Mouse (Mus musculus) neural tube, embryonic 12.5 days (tissue): Measurements from ENCODE around the gene Prdx2. TPM values are rescaled to one million over a fixed set of nuclear protein-coding genes. Genes with fewer than 3 reads are reported as not detected.

Source experiments
- ATAC-seq: fragments of 200-750 bp; cut with Nextera tagmentation; 2 replicates; pipeline ENCODE4 v1.8.0; 2017; ENCODE audit warnings: low read depth, mild to moderate bottlenecking, moderate TSS enrichment, moderate library complexity; ENCODE audit not compliant: low FRiP score
- H3K27ac ChIP-seq: fragments of 300-500 bp; sonication (generic); 2 replicates; pipeline ENCODE4 v1.5.1; 2016
- H3K27me3 ChIP-seq: fragments of 300-500 bp; sonication (generic); replicated peaks from 2 replicates; pipeline ENCODE4 v1.6.1; 2016; ENCODE audit warnings: mild to moderate bottlenecking
- H3K36me3 ChIP-seq: fragments of 300-500 bp; sonication (generic); 2 replicates; pipeline ENCODE4 v1.6.1; 2016; ENCODE audit warnings: mild to moderate bottlenecking
- H3K4me1 ChIP-seq: fragments of 300-500 bp; sonication (generic); 2 replicates; pipeline ENCODE4 v1.6.1; 2016
- H3K4me2 ChIP-seq: fragments of 300-500 bp; sonication (generic); replicated peaks from 2 replicates; pipeline ENCODE4 v1.6.1; 2016; ENCODE audit warnings: mild to moderate bottlenecking
- H3K4me3 ChIP-seq: fragments of 300-500 bp; sonication (generic); 2 replicates; pipeline ENCODE4 v1.5.1; 2016
- H3K9ac ChIP-seq: fragments of 300-500 bp; sonication (generic); 2 replicates; pipeline ENCODE4 v1.6.1; 2016; ENCODE audit warnings: mild to moderate bottlenecking
- H3K9me3 ChIP-seq: fragments of 300-500 bp; sonication (generic); 2 replicates; pipeline ENCODE4 v1.6.1; 2016; ENCODE audit warnings: mild to moderate bottlenecking
- WGBS: fragments of 180-500 bp; shearing (Covaris S2); methylation state at CpG from one replicate; pipeline ENCODE4 v1.1.7; 2016; 5-methylcytosine and 5-hydroxymethylcytosine counted together
- polyA plus RNA-seq: library from polyadenylated mRNA; unstranded; fragments of >200 nt; fragmentation: Nextera tagmentation; extraction: Ambion mirVana; gene quantifications from 2 replicates; pipeline ENCODE4 v1.2.1, GENCODE M21; 2016

Prdx2 gene
- polyA plus RNA-seq, 1 experiment from 2014 or later, result 1,247 TPM

DNA sequence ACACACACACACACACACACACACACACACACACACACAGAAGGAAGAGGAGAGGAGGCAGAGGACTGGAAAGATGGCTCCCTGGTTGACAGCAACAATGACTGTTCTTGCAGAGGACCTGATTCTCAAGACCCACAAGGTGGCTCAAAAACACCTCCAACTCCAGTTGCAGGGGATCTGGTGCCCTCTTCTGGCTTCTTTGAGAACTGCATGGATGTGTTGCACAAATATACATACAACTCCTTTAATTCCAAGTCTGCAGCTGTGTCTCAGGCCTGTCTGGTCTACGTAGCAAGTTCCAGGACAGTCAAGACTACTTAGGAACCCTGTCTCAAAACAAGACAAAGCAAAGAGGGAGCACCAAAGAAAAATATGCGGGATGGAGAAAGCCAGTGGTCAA, 12.6 kb upstream of the Prdx2 start:
- H3K4me1 ChIP-seq, result no peaks in the 10 kb centered on the region
- no peak overlapping the region for H3K9ac ChIP-seq
- no peak overlapping the region for H3K4me2 ChIP-seq
- H3K9me3 ChIP-seq, result no peaks in the 10 kb centered on the region
- 52% methylated on average over 2 of the region's 2 CpGs for WGBS
- peaks cover 24% of the 10 kb centered on the region for H3K36me3 ChIP-seq
- H3K4me3 ChIP-seq, result no peak overlapping the region
- peaks cover 14% of the 10 kb centered on the region; the same call in 1 of the 2 replicates for H3K27me3 ChIP-seq
- ATAC-seq, result no peak
- H3K27ac ChIP-seq, result no peak overlapping the region

DNA sequence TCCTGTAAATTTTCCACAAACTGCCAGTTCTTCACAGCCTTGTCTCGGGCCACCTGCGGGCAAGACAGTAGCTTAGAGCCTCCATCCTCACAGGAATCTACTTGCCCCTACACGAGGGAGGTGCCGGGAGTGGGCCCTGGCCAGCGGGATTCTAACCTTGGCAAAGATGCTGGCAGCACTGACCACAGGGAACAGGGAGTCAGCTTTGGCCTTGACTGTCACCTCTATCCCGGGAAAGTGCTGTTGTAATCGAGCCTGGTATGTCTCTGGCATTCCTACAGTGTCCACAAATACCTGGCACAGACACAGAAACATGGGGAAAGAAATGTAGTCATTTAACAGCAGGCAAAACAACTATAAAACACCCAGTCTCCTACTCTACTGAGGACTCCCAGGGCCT, 9.6 kb upstream of the Prdx2 start:
- H3K4me3 ChIP-seq, result no peak overlapping the region
- no peaks in the 10 kb centered on the region for H3K9me3 ChIP-seq
- whole genome bisulfite sequencing, result 92% methylated on average over 7 of the region's 7 CpGs
- peaks cover 27% of the 10 kb centered on the region for H3K36me3 ChIP-seq
- no peak overlapping the region for H3K27ac ChIP-seq
- no peak overlapping the region for H3K9ac ChIP-seq
- no peak for ATAC-seq
- peaks cover under 1% of the 10 kb centered on the region; the same call in 1 of the 2 replicates for H3K4me1 ChIP-seq
- no peaks in the 10 kb centered on the region for H3K27me3 ChIP-seq
- no peak overlapping the region for H3K4me2 ChIP-seq

DNA sequence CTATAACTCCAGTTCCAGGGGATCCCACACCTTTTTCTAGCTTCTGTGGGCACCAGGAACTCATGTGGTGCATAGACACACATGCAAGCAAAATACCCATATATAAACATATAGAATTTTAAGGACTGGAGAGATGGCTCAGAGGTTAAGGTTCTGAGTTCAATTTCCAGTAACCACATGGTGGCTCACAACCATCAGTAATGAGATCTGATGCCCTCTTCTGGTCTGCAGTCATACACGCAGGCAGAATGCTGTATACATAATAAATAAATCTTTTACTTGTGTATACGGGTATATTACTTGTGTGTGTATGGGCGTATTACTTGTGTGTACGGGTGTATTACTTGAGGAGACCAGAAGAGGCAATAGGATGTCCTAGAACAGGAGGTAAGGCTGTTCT, 5.4 kb upstream of the Prdx2 start:
- WGBS, result 90% methylated on average over 4 of the region's 4 CpGs
- H3K27me3 ChIP-seq, result no peaks in the 10 kb centered on the region
- H3K9me3 ChIP-seq, result no peaks in the 10 kb centered on the region
- H3K4me3 ChIP-seq, result no peak overlapping the region
- H3K4me2 ChIP-seq, result no peak overlapping the region
- peaks cover 13% of the 10 kb centered on the region for H3K4me1 ChIP-seq
- peaks cover 14% of the 10 kb centered on the region for H3K36me3 ChIP-seq
- H3K9ac ChIP-seq, result no peak overlapping the region
- H3K27ac ChIP-seq, result no peak overlapping the region
- ATAC-seq, result no peak

DNA sequence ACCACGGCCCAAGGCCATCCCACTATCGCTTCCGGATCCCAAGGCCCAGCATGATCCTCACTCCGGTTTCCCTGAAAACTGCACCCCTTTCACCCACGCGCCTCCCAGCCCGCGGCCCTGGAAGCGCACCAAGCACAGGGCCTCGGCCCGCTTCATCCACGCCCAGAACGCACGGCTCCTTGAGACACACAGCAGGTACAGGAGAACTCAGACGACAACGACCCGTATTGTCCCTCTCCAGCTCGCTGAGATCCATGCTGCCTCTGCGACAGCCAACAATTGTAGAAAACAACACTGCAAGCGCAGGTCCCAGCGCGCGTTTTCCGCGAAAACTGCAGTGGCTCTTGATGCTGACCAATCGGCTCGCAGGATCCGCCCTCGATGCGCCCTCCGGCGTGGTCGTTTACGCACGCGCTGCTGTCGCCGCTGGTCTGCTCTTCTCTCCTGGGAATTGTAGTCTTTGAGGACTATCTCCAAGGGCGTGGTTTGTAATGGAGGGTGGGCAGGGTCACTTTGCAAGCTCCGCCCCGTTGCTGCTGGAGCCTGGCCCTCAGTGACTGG, 3.6 kb upstream of the Prdx2 start:
- H3K4me1 ChIP-seq, result peaks cover 20% of the 10 kb centered on the region
- H3K27ac ChIP-seq, result no peak overlapping the region
- under 1% methylated on average over 41 of the region's 41 CpGs for WGBS
- H3K9me3 ChIP-seq, result no peaks in the 10 kb centered on the region
- no peaks in the 10 kb centered on the region for H3K27me3 ChIP-seq
- H3K4me2 ChIP-seq, result peak overlapping the region; percentile 89
- H3K9ac ChIP-seq, result peak overlapping the region; percentile 68
- peak; percentile 74 for ATAC-seq
- peaks cover 6% of the 10 kb centered on the region for H3K36me3 ChIP-seq
- peak overlapping the region; percentile 56 for H3K4me3 ChIP-seq

DNA sequence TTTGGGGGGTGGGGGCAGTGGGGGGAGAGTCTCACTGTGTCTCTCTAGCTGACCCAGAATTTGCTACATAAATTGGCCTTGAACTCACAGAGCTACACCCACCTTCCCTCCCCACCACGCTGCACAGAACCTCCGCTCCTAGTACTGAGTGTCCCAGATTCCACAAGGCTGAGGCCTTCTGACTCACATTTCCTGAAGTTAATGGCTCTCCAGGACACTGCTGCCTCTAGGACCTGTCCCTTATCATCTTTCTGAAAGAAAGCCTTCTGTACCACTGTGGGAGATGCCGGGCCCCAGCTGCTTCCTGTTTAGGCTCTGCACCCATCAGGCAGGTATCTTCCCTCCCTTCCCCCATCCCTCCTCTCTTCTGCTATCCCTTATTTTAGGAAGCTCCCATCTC, 2.8 kb upstream of the Prdx2 start:
- Histone ChIP-seq H3K9ac (no peak overlapping the region), H3K4me1 (peaks cover 26% of the 10 kb centered on the region), H3K27me3 (no peaks in the 10 kb centered on the region), H3K9me3 (no peaks in the 10 kb centered on the region), H3K36me3 (peaks cover 13% of the 10 kb centered on the region), H3K4me2 (peak overlapping the region; percentile 89), H3K27ac (no peak overlapping the region), H3K4me3 (no peak overlapping the region)
- ATAC-seq, result no peak
- 51% methylated on average over 3 of the region's 3 CpGs for WGBS

DNA sequence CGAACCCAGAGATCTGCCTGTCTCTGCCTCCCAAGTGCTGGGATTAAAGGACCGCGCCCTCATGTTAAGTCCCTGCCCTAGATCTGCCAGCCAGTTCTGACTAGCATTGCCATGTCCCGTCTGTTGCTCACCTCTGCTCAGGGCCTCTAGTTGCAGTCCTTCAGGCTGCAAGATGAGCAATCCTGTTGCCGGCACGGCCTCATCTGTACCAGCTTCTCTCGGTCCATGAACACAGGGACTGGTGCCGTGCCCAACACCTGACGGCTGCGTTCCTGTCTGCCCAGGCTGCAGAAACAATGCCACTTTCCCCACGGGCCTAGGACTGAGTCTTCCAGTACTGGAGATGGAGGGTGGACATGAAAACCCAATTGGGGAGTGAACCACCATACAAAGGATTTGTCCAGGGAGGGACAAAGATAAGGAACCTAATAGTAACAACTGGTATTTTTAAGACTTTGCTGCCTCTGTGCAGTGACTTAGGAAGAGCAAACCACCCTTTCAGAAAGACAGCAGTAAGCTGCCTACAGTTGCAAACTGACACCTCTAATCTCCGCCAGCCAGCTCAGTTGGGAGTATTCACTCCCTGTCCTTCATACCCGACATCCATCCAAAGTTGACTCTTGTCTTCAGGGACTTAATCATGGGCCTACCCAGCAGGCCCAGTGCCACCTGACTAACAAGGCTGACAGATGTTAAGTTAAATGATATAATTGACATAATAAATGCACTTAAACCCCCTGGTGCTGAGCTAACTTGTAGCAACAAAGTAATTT, 1.7 kb upstream of the Prdx2 start:
- 0 out of 2 replicates have a peak overlapping the region, but pooled peaks have one; percentile 17 for H3K9ac ChIP-seq
- no peak for ATAC-seq
- H3K4me1 ChIP-seq, result peaks cover 26% of the 10 kb centered on the region
- no peaks in the 10 kb centered on the region for H3K9me3 ChIP-seq
- 92% methylated on average over 13 of the region's 13 CpGs for WGBS
- peaks cover 21% of the 10 kb centered on the region for H3K36me3 ChIP-seq
- no peak overlapping the region for H3K27ac ChIP-seq
- no peak overlapping the region for H3K4me3 ChIP-seq
- H3K4me2 ChIP-seq, result no peak overlapping the region
- H3K27me3 ChIP-seq, result no peaks in the 10 kb centered on the region

DNA sequence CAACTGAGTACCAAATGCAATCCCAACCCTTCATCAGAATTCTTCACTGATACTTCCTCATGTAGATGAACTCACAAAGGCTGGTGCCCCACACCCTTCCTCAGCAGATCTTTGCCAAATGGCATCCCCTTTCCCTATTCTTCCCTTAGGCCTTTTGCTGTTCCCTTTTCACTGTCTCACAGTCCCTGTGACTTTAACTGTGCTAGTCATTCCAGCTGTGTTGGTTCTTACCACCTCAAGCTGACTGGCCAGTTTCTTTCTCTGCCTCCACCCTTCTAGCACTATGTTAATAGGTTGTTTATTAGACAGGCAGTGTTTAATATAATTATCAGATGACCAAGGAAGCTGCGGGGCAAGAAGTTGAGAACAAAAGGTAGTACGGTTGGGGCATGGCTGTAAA, 737 bp upstream of the Prdx2 start:
- H3K27ac ChIP-seq, result no peak overlapping the region
- no peak for ATAC-seq
- no peaks in the 10 kb centered on the region for H3K27me3 ChIP-seq
- peak overlapping the region; percentile 96 for H3K9ac ChIP-seq
- H3K9me3 ChIP-seq, result no peaks in the 10 kb centered on the region
- WGBS, result 6% methylated on average over 2 of the region's 2 CpGs
- H3K4me2 ChIP-seq, result peak overlapping the region; percentile 91
- H3K4me1 ChIP-seq, result peaks cover 26% of the 10 kb centered on the region
- H3K36me3 ChIP-seq, result peaks cover 29% of the 10 kb centered on the region
- H3K4me3 ChIP-seq, result peak overlapping the region; percentile 80; the same call in 1 of the 2 replicates

DNA sequence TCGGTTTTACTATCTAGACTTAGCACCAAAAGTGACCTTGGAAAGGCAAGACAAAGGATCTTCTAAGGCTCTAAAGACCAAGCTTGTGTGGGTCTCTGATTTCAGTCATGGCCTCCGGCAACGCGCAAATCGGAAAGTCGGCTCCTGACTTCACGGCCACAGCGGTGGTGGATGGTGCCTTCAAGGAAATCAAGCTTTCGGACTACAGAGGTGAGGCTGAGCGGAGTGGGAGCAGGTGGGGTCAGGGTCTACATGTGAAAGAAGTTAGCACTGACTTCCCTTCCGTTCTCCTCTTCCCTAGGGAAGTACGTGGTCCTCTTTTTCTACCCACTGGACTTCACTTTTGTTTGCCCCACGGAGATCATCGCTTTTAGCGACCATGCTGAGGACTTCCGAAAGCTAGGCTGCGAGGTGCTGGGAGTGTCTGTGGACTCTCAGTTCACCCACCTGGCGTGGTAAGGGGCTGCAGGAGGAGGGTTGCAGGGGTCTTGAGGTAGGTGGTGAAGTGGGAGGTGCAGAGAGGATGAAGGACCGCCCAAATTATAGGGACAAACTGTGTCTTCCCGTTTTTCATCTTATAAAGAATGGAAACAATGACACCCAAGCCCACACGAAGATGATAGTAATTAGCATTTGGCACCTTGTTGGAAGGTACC, 876 bp downstream of the Prdx2 start:
- H3K4me3 ChIP-seq, result peak overlapping the region; percentile 80
- H3K27me3 ChIP-seq, result no peaks in the 10 kb centered on the region
- H3K9ac ChIP-seq, result peak overlapping the region; percentile 96
- peak overlapping the region; percentile 50 for H3K27ac ChIP-seq
- H3K36me3 ChIP-seq, result peaks cover 36% of the 10 kb centered on the region
- H3K9me3 ChIP-seq, result no peaks in the 10 kb centered on the region
- H3K4me2 ChIP-seq, result peak overlapping the region; percentile 91
- ATAC-seq, result no peak
- peaks cover 26% of the 10 kb centered on the region for H3K4me1 ChIP-seq
- whole genome bisulfite sequencing, result 13% methylated on average over 21 of the region's 21 CpGs

DNA sequence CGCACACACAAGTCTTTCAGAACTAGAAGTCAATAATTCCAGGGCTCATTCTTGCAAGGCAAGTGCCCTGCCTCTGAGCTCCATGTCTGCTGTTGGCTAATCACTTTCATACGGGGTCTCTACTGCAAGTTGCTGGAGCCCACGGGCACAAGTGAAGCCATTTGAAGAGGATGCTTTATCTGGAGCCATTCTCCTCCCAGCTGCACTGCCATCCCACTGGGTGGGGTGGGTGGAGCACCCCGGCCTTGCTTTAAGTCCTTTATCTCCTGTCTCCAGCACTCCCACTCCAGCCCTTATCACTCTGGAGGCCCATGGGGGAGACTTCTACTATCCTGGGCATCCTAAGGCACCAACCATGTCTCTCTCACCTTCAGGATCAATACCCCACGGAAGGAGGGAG, 1.5 kb downstream of the Prdx2 start:
- WGBS, result 71% methylated on average over 5 of the region's 5 CpGs
- H3K9ac ChIP-seq, result peak overlapping the region; percentile 96
- peak overlapping the region; percentile 91 for H3K4me2 ChIP-seq
- peaks cover 26% of the 10 kb centered on the region for H3K4me1 ChIP-seq
- H3K36me3 ChIP-seq, result peaks cover 36% of the 10 kb centered on the region
- no peak for ATAC-seq
- H3K4me3 ChIP-seq, result peak overlapping the region; percentile 80
- no peaks in the 10 kb centered on the region for H3K9me3 ChIP-seq
- H3K27me3 ChIP-seq, result no peaks in the 10 kb centered on the region
- H3K27ac ChIP-seq, result no peak overlapping the region

DNA sequence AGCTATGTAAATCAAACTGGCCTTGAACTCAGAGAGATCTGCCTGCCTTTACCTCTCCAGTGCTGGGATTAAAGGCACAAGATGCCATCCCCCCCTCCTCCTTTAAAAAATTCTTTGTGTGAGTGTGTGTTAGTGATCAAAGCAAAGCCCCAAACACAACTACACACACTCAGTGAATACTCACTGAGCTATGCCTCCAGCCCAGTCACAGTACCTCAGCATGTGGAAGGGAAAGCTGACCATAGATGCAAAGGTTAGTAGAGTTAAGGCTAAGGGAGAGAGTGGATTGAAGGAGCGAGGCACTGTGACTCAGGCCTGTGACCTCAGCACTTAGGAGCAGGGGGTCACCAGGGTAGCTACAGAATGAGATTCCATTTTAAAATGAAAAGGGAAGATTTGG, 3.7 kb downstream of the Prdx2 start:
- H3K9me3 ChIP-seq, result no peaks in the 10 kb centered on the region
- 93% methylated on average over 1 of the region's 1 CpGs for WGBS
- H3K27ac ChIP-seq, result no peak overlapping the region
- peak overlapping the region; percentile 38; the same call in 1 of the 2 replicates for H3K9ac ChIP-seq
- peaks cover 47% of the 10 kb centered on the region for H3K4me1 ChIP-seq
- H3K4me2 ChIP-seq, result no peak overlapping the region
- H3K27me3 ChIP-seq, result peaks cover 11% of the 10 kb centered on the region
- H3K4me3 ChIP-seq, result no peak overlapping the region
- no peak for ATAC-seq
- H3K36me3 ChIP-seq, result peaks cover 36% of the 10 kb centered on the region

DNA sequence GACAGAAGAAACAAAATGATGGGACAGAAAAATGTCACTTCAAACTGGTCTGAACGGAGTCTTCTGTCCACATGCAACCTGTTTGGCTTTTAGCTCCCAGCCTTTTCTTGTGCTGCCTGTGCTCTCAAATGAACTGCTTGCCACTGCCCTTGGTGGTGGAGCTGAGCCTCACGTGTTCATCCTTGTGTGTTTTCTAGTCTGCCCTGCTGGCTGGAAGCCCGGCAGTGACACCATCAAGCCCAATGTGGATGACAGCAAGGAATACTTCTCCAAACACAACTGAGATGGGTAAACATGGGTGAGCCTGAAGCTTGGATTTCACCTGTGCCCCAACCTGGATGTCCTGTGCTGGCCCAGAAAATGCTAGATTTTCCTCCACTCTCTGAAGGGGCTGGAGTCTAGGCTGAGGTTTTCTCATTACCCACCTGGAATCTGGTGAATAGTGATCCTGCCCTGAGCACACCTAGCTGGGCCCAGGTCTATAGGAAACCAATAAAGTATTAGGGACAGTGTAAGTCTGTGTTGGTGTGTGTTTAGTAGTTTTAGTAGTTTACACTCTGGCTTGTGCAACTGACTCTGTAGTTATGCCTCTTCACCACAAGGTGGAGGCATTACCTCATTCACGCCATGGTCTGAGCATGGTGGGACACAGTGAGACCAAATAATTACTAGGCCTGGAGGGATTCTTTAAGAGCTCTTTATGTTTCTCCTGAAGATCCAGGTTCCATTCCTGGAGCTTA, 4.6 kb downstream of the Prdx2 start:
- H3K9me3 ChIP-seq, result no peaks in the 10 kb centered on the region
- no peak overlapping the region for H3K9ac ChIP-seq
- H3K4me2 ChIP-seq, result 0 out of 2 replicates have a peak overlapping the region, but pooled peaks have one; percentile 12
- no peak for ATAC-seq
- H3K4me1 ChIP-seq, result peaks cover 49% of the 10 kb centered on the region
- no peak overlapping the region for H3K4me3 ChIP-seq
- H3K27me3 ChIP-seq, result peaks cover 17% of the 10 kb centered on the region
- H3K36me3 ChIP-seq, result peaks cover 36% of the 10 kb centered on the region
- no peak overlapping the region for H3K27ac ChIP-seq
- WGBS, result 64% methylated on average over 4 of the region's 4 CpGs
